Mouse (Mus musculus) 3T3-L1 (cell line): ENCODE data around the gene Ms4a4b.
"Not testable (repeated sequence)": the region's sequence is repeated elsewhere in the genome, so short reads cannot be mapped to it uniquely, and the experiment has no call there.

Experiments used
- DNase-seq: peaks from one replicate; pipeline ENCODE4 v3.0.0-alpha.2; 2015; ENCODE audit warnings: low read depth, low spot score

Ms4a4b gene

DNA sequence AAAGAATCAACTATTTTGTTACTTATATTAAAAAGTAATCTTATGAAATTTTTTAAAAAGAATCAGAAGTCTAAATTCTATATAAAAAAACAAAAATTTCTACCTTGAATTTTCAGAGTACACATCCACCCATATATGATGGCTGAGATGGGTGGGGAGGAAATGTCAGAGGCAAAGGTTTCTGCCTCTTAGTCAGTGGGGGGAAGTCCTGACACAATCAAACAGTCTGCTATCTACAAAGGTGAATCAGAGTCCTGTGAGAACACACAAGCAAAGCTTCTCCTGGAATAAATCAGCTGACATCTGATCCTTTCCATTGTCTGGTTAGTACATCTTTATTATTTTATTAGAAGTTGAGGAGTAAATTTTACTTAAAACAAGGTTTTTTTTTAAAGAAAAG lies at the start of gene Ms4a4b:
Ms4a4b (plus strand) TSS at position 216 of the 400 bp plus-strand sequence.
- no peak for DNase-seq

DNA sequence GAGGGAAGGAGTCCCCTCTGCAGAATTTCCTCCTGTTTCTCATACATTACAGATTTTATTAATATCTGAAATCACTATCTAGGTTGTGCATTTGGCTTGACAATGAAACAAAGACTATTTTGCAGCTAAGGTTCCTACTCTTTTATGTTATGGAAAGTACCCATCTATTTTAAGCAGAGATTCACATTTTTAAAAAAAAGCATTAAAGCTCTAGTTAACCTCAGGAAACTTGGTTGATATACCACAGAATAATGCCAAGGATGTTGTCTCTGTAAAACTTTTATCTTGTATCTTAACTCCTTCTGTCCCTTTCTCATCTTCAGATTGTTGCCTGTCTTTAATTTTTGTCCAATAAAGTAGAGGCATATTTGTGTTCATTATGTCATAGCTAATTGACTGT lies 47.6 kb upstream of the Ms4a4b start:
- no peak for DNase-seq

GRCm38 (mm10) chr19:11404527-11404926 lies 38.8 kb upstream of the Ms4a4b start, which contains the start of gene Ms4a4c:
Ms4a4c (plus strand) TSS chr19:11404770.
- no peak for DNase-seq

- no peak for DNase-seq
Observed at GRCm38 (mm10) chr19:11407428-11407827, 35.9 kb upstream of the Ms4a4b start.

- no peak for DNase-seq
Observed at GRCm38 (mm10) chr19:11408591-11408990, 34.8 kb upstream of the Ms4a4b start.

DNA sequence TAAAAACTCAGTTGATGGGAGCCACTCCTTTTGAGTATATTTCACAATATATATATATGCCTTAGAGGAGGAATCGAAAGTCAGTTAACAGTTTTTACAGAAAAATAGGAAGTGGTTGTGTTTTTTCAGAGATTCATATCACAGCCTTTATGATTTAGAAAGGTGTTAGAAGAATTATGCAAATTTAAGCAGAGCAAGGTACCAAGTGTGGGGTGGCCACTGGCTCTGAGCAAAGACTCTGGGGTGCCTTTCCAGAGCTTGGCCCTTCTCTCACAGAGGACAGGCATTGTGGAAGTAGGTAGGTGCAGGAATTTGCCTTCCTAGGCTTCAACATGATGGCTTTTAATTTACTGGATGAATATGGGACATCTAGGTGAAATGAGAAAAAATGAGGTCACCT lies 31.7 kb upstream of the Ms4a4b start:
- DNase-seq, result no peak

DNA sequence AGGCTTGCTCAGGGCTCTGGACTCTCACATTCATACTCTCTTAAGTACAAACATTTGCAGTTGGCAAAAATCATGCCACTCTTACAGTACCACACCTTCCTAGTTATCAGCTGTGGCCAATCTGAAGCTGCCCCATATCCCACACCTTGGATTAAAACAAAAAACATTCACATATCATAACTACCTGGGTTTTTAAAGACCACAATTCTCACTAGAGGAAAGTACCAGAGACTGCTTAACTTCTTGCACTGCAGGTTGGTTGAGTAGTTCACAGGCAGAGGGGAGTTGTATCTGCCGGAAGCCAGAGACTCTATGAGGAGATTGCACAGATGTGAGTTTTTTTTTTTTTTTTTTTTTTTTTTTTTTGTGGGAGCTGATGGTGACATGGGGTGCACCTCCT lies 29.3 kb upstream of the Ms4a4b start:
- no peak for DNase-seq

DNA sequence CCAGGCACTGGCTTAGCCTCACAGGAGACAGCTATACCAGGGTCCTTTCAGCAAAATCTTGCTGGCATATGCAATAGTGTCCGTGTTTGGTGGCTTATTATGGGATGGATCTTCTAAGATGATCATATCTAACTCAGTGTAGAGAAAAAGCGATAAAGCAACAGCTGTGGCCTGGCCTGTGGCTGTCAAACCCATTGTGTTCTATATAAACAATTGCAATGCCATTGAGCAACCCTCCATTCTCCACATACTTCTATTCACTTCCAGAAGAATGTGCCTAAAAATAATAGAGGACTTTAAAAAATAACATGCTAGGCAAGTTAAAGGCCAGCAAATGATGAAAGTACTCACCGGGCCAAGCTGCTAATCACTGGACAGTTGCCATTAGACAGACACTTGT lies 27.8 kb upstream of the Ms4a4b start:
- DNase-seq, result no peak

- DNase-seq, result not testable (repeated sequence)
Observed at GRCm38 (mm10) chr19:11418865-11419264, 24.5 kb upstream of the Ms4a4b start.

DNA sequence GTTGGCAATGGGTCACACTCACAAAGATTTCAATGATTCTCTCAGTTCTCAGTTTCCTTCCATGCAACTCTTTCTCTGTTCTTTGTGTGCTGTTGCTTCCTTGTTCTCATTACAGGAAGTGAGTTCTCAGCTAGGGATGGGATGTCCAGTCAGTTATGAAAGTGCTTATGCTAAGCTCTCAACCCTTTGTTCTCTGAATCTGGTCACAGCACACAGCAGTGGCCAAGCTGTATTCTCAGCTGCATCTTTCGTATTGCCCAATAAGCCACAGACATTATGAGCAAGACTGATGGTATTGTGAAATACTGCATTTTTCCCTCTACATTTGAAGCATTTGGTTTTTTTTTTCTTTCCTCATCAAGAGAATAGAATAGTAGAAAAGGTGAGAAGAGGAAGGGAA lies 12.1 kb upstream of the Ms4a4b start:
- peak; percentile 20 for DNase-seq

- DNase-seq, result no peak
Observed at GRCm38 (mm10) chr19:11435058-11435834, 8.1 kb upstream of the Ms4a4b start.

- DNase-seq, result no peak
Observed at GRCm38 (mm10) chr19:11443964-11444363, 611 bp downstream of the Ms4a4b start.

DNA sequence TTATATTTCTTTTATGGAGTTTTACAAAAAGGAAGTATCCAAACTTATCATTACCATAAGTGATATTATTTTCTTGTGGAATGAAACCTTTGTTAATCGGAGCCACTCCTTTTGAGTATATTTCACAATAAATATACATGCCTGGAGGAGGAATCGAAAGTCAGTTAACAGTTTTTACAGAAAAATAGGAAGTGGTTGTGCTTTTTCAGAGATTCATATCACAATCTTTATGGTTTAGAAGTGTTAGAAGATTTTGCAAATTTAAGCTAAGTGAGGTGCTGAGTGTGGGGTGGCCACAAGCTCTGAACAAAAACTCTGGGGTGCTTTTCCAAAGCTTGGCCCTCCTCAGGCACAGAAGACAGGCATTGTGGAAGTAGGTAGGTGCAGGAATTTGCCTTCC lies 3.9 kb downstream of the Ms4a4b start:
- no peak for DNase-seq

DNA sequence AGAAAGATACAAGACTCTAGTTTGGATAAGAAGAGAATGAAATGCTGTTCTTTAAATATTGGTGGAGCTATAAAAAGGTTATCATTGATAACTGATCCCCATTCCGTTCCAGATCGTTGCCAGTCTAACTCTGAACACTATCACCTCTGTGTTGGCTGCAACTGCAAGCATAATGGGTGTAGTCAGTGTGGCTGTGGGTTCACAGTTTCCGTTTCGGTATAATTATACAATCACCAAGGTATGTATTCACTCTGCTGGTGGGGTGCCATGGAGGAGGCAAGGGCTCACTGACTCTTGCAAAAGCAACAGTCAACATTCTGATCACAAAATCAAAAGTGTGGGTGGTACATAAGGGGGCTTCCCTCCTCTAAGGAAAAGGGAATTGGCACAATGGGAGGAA lies 15.7 kb downstream of the Ms4a4b start:
- DNase-seq, result not testable (repeated sequence)

GRCm38 (mm10) chr19:11464795-11465194 lies 21.4 kb downstream of the Ms4a4b start:
- not testable (repeated sequence) for DNase-seq

GRCm38 (mm10) chr19:11466471-11466870 lies 23.1 kb downstream of the Ms4a4b start:
- DNase-seq, result no peak

GRCm38 (mm10) chr19:11468361-11468760 lies 25.0 kb downstream of the Ms4a4b start:
- not testable (repeated sequence) for DNase-seq

- not testable (repeated sequence) for DNase-seq
Observed at GRCm38 (mm10) chr19:11469215-11469614, 25.9 kb downstream of the Ms4a4b start, which contains the start of gene Ms4a6c. Ms4a6c (plus strand) TSS chr19:11469366.

GRCm38 (mm10) chr19:11479714-11480113 lies 36.4 kb downstream of the Ms4a4b start:
- no peak for DNase-seq

- no peak for DNase-seq
Observed at GRCm38 (mm10) chr19:11482684-11483083, 39.3 kb downstream of the Ms4a4b start.

DNA sequence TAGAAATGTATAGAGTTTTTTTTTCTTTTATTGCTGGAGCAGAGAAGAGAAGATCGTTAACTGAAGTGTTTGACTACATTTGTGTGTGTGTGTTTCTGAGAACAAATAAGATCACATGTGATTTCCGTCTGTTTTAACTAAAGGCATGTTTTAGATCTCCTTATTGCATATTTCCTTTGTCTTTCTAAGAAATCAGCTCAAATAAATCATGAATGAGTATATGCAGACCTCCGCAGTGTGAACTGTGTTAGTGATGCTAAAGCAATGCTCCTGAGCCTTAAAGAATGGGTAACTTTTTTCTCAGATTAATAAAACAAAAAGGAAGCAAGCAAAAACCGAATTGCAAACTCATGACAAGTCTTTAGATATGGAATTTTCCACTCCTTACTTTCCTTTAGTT lies 40.6 kb downstream of the Ms4a4b start:
- DNase-seq, result no peak

DNA sequence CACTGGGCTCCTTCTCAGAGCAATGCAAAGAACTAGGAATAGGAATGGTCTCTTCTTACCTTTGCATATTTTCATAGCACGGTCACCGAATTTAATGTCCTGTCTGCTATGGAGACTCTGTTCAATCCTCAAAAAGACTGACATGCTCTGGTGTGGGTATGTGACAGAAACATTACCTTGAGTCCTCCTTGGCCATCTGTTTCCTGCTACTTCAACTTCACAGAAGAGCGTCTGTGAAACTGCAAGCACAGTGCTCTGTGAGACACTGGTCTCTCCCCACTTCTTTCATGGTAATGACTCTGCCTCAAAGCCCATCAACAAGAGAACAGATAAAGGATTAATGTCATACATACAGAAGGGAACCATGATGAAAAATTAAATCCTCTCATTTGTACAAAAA lies 41.0 kb downstream of the Ms4a4b start:
- no peak for DNase-seq

DNA sequence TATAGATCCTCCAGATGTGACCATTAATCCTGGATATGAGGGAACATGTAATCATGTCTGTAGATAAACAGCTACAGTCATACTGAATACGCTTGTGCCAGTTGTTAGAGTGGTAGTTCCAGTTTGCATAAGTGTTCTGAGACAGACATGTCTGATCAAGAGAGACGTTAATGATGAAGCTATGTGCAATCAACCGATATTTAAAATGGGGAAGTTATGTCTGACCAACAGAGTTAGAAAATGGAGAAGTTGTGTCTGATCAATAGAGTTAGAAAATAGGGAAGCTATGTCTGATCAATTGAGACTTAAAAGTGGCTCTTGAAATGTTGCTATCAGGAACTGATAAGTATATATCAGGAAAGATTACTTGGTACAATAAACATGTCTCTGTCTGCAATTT lies 41.9 kb downstream of the Ms4a4b start:
- DNase-seq, result no peak

- no peak for DNase-seq
Observed at GRCm38 (mm10) chr19:11485746-11486145, 42.4 kb downstream of the Ms4a4b start, which contains the start of gene Gm8369. Gm8369 (plus strand) TSS chr19:11485938.
